Mouse (Mus musculus) liver, embryonic 12.5 days (tissue): ENCODE data around the gene Nop56. TPM values are rescaled to one million over a fixed set of nuclear protein-coding genes. Genes with fewer than 3 reads are reported as not detected.

Experiments used
- ATAC-seq: fragments of 200-750 bp; cut with Nextera tagmentation; 2 replicates; pipeline ENCODE4 v1.8.0; 2017; ENCODE audit warnings: moderate number of reproducible peaks, mild to moderate bottlenecking, moderate library complexity
- H3K27ac ChIP-seq: fragments of 300-500 bp; sonication (generic); 2 replicates; pipeline ENCODE4 v1.5.1; 2016; ENCODE audit warnings: mild to moderate bottlenecking
- H3K27me3 ChIP-seq: fragments of 300-500 bp; sonication (generic); replicated peaks from 2 replicates; pipeline ENCODE4 v1.6.1; 2016; ENCODE audit warnings: mild to moderate bottlenecking, moderate library complexity
- H3K36me3 ChIP-seq: fragments of 300-500 bp; sonication (generic); 2 replicates; pipeline ENCODE4 v1.6.1; 2016; ENCODE audit warnings: mild to moderate bottlenecking, moderate library complexity
- H3K4me1 ChIP-seq: fragments of 300-500 bp; sonication (generic); 2 replicates; pipeline ENCODE4 v1.6.1; 2016
- H3K4me2 ChIP-seq: fragments of 300-500 bp; sonication (generic); 2 replicates; pipeline ENCODE4 v1.6.1; 2016; ENCODE audit warnings: mild to moderate bottlenecking, moderate library complexity
- H3K4me3 ChIP-seq: fragments of 300-500 bp; sonication (generic); 2 replicates; pipeline ENCODE4 v1.5.1; 2016; ENCODE audit warnings: mild to moderate bottlenecking, moderate library complexity
- H3K9ac ChIP-seq: fragments of 300-500 bp; sonication (generic); 2 replicates; pipeline ENCODE4 v1.6.1; 2016; ENCODE audit warnings: mild to moderate bottlenecking, moderate library complexity
- H3K9me3 ChIP-seq: fragments of 300-500 bp; sonication (generic); replicated peaks from 2 replicates; pipeline ENCODE4 v1.6.1; 2016; ENCODE audit warnings: mild to moderate bottlenecking, moderate library complexity
- WGBS: fragments of 180-500 bp; shearing (Covaris S2); methylation state at CpG from one replicate; pipeline ENCODE4 v1.1.7; 2016; ENCODE audit not compliant: insufficient replicate concordance; 5-methylcytosine and 5-hydroxymethylcytosine counted together
- polyA plus RNA-seq: library from polyadenylated mRNA; unstranded; fragments of >200 nt; fragmentation: Nextera tagmentation; extraction: Ambion mirVana; gene quantifications from 2 replicates; pipeline ENCODE4 v1.2.1, GENCODE M21; 2016

The Nop56 gene
- 377 and 389 TPM in 2 replicates for polyA plus RNA-seq

- peaks cover 43% of the 10 kb centered on the region for H3K36me3 ChIP-seq
- H3K4me3 ChIP-seq = peak within 1 kb of the TSS; percentile 97
- no peaks in the 10 kb centered on the region for H3K9me3 ChIP-seq
- H3K27me3 ChIP-seq = no peaks in the 10 kb centered on the region
- ATAC-seq = peak; percentile 95
- H3K9ac ChIP-seq = peak within 1 kb of the TSS; percentile 96
- peak within 1 kb of the TSS; percentile 90 for H3K4me2 ChIP-seq
- whole genome bisulfite sequencing = 0% methylated on average over 68 of the region's 68 CpGs
- peaks cover 49% of the 10 kb centered on the region for H3K4me1 ChIP-seq
- peak within 1 kb of the TSS; percentile 91 for H3K27ac ChIP-seq
Measured at GRCm38 (mm10) chr2:130274149-130274861, at the start of gene Nop56. Gene Nop56 (plus strand): TSS chr2:130274430.

GRCm38 (mm10) chr2:130246912-130247311 lies 27.3 kb upstream of the Nop56 start:
- Histone ChIP-seq H3K27me3 (no peaks in the 10 kb centered on the region), H3K9ac (no peak overlapping the region), H3K4me2 (no peak overlapping the region), H3K27ac (no peak overlapping the region), H3K4me3 (no peak overlapping the region), H3K36me3 (no peaks in the 10 kb centered on the region), H3K9me3 (no peaks in the 10 kb centered on the region), H3K4me1 (peaks cover 19% of the 10 kb centered on the region)
- 37% methylated on average over 9 of the region's 9 CpGs for WGBS
- no peak for ATAC-seq

- Histone ChIP-seq H3K36me3 (no peaks in the 10 kb centered on the region), H3K9ac (peak overlapping the region; percentile 18), H3K9me3 (no peaks in the 10 kb centered on the region), H3K4me2 (peak overlapping the region; percentile 41), H3K27ac (peak overlapping the region; percentile 60; the same call in 1 of the 2 replicates), H3K4me3 (no peak overlapping the region), H3K27me3 (no peaks in the 10 kb centered on the region), H3K4me1 (peaks cover 19% of the 10 kb centered on the region)
- WGBS = 32% methylated on average over 7 of the region's 7 CpGs
- peak; percentile 92 for ATAC-seq
Measured at GRCm38 (mm10) chr2:130248226-130248625, 26.0 kb upstream of the Nop56 start.

- Histone ChIP-seq H3K9me3 (no peaks in the 10 kb centered on the region), H3K27ac (no peak overlapping the region), H3K4me1 (peaks cover 27% of the 10 kb centered on the region), H3K36me3 (no peaks in the 10 kb centered on the region), H3K4me3 (no peak overlapping the region), H3K27me3 (no peaks in the 10 kb centered on the region), H3K9ac (no peak overlapping the region), H3K4me2 (no peak overlapping the region)
- 41% methylated on average over 4 of the region's 4 CpGs for WGBS
- ATAC-seq = no peak
Measured at GRCm38 (mm10) chr2:130256762-130257161, 17.5 kb upstream of the Nop56 start.

- Histone ChIP-seq H3K27ac (no peak overlapping the region), H3K4me3 (no peak overlapping the region), H3K9ac (0 out of 2 replicates have a peak overlapping the region, but pooled peaks have one; percentile 18), H3K36me3 (no peaks in the 10 kb centered on the region), H3K9me3 (no peaks in the 10 kb centered on the region), H3K4me2 (0 out of 2 replicates have a peak overlapping the region, but pooled peaks have one; percentile 27), H3K4me1 (peaks cover 68% of the 10 kb centered on the region), H3K27me3 (no peaks in the 10 kb centered on the region)
- ATAC-seq = no peak
- 66% methylated on average over 4 of the region's 4 CpGs for WGBS
Measured at GRCm38 (mm10) chr2:130260822-130261221, 13.4 kb upstream of the Nop56 start.

- H3K27ac ChIP-seq = peak overlapping the region; percentile 71
- WGBS = 25% methylated on average over 2 of the region's 2 CpGs
- no peaks in the 10 kb centered on the region for H3K9me3 ChIP-seq
- H3K27me3 ChIP-seq = no peaks in the 10 kb centered on the region
- no peak overlapping the region for H3K9ac ChIP-seq
- H3K4me1 ChIP-seq = peaks cover 75% of the 10 kb centered on the region
- no peaks in the 10 kb centered on the region for H3K36me3 ChIP-seq
- peak overlapping the region; percentile 65 for H3K4me2 ChIP-seq
- peak; percentile 55 for ATAC-seq
- H3K4me3 ChIP-seq = no peak overlapping the region
Measured at GRCm38 (mm10) chr2:130261914-130262313, 12.3 kb upstream of the Nop56 start.

GRCm38 (mm10) chr2:130262398-130262797 lies 11.8 kb upstream of the Nop56 start:
- Histone ChIP-seq H3K4me2 (peak overlapping the region; percentile 65), H3K9ac (peak overlapping the region; percentile 33; the same call in 1 of the 2 replicates), H3K27ac (peak overlapping the region; percentile 71; the same call in 1 of the 2 replicates), H3K27me3 (no peaks in the 10 kb centered on the region), H3K36me3 (no peaks in the 10 kb centered on the region), H3K4me3 (0 out of 2 replicates have a peak overlapping the region, but pooled peaks have one; percentile 5), H3K4me1 (peaks cover 75% of the 10 kb centered on the region), H3K9me3 (no peaks in the 10 kb centered on the region)
- WGBS = 2% methylated on average over 2 of the region's 2 CpGs
- peak; percentile 90 for ATAC-seq

- H3K4me2 ChIP-seq = peak overlapping the region; percentile 65
- H3K27me3 ChIP-seq = 0 out of 2 replicates have a peak, but pooled peaks cover 4% of the 10 kb centered on the region
- no peaks in the 10 kb centered on the region for H3K9me3 ChIP-seq
- ATAC-seq = peak; percentile 83
- peak overlapping the region; percentile 55; the same call in 1 of the 2 replicates for H3K9ac ChIP-seq
- H3K4me3 ChIP-seq = peak overlapping the region; percentile 47
- H3K27ac ChIP-seq = peak overlapping the region; percentile 74
- H3K4me1 ChIP-seq = peaks cover 80% of the 10 kb centered on the region
- WGBS = 21% methylated on average over 1 of the region's 1 CpGs
- H3K36me3 ChIP-seq = no peaks in the 10 kb centered on the region
Measured at GRCm38 (mm10) chr2:130265520-130265919, 8.7 kb upstream of the Nop56 start.

- WGBS = 60% methylated on average over 7 of the region's 7 CpGs
- no peaks in the 10 kb centered on the region for H3K36me3 ChIP-seq
- peaks cover 60% of the 10 kb centered on the region for H3K4me1 ChIP-seq
- H3K4me3 ChIP-seq = no peak overlapping the region
- 0 out of 2 replicates have a peak, but pooled peaks cover 4% of the 10 kb centered on the region for H3K27me3 ChIP-seq
- H3K27ac ChIP-seq = no peak overlapping the region
- H3K9ac ChIP-seq = no peak overlapping the region
- no peak for ATAC-seq
- no peak overlapping the region for H3K4me2 ChIP-seq
- H3K9me3 ChIP-seq = no peaks in the 10 kb centered on the region
Measured at GRCm38 (mm10) chr2:130268074-130268473, 6.2 kb upstream of the Nop56 start.

- Histone ChIP-seq H3K9me3 (no peaks in the 10 kb centered on the region), H3K4me1 (peaks cover 49% of the 10 kb centered on the region), H3K9ac (peak overlapping the region; percentile 96), H3K27ac (peak overlapping the region; percentile 91), H3K4me3 (peak overlapping the region; percentile 97), H3K4me2 (peak overlapping the region; percentile 90), H3K27me3 (no peaks in the 10 kb centered on the region), H3K36me3 (peaks cover 39% of the 10 kb centered on the region)
- WGBS = 1% methylated on average over 14 of the region's 14 CpGs
- peak; percentile 42 for ATAC-seq
Measured at GRCm38 (mm10) chr2:130273732-130274131, 498 bp upstream of the Nop56 start.

GRCm38 (mm10) chr2:130274862-130275261 lies 632 bp downstream of the Nop56 start:
- WGBS = under 1% methylated on average over 10 of the region's 10 CpGs
- Histone ChIP-seq H3K36me3 (peaks cover 49% of the 10 kb centered on the region), H3K4me3 (peak overlapping the region; percentile 97), H3K27me3 (no peaks in the 10 kb centered on the region), H3K9me3 (no peaks in the 10 kb centered on the region), H3K27ac (peak overlapping the region; percentile 91), H3K9ac (peak overlapping the region; percentile 96), H3K4me2 (peak overlapping the region; percentile 90), H3K4me1 (peaks cover 55% of the 10 kb centered on the region)
- ATAC-seq = no peak

GRCm38 (mm10) chr2:130275649-130276048 lies 1.4 kb downstream of the Nop56 start:
- 15% methylated on average over 6 of the region's 6 CpGs for WGBS
- peak overlapping the region; percentile 91 for H3K27ac ChIP-seq
- peaks cover 57% of the 10 kb centered on the region for H3K36me3 ChIP-seq

More at GRCm38 (mm10) chr2:130275649-130276048, 1.4 kb downstream of the Nop56 start:
- Histone ChIP-seq H3K9ac (peak overlapping the region; percentile 96), H3K27me3 (no peaks in the 10 kb centered on the region), H3K4me1 (peaks cover 56% of the 10 kb centered on the region), H3K4me3 (peak overlapping the region; percentile 97), H3K4me2 (peak overlapping the region; percentile 90), H3K9me3 (no peaks in the 10 kb centered on the region)
- no peak for ATAC-seq
